Mouse (Mus musculus) embryonic fibroblast, embryonic 13.5 days (primary cell): ENCODE measurements around the gene Speg.

Experiments used
- CTCF ChIP-seq: IDR thresholded peaks from 2 replicates; pipeline ENCODE4 v1.5.1; 2011; ENCODE audit warnings: mild to moderate bottlenecking, control low read depth, low read length, moderate library complexity, borderline replicate concordance; ENCODE audit not compliant: insufficient read depth
- POLR2A ChIP-seq: IDR thresholded peaks from 2 replicates; pipeline ENCODE4 v1.6.1; 2011; ENCODE audit warnings: low read depth, mild to moderate bottlenecking, control low read depth, low read length, moderate library complexity

GRCm38 (mm10) chr1:75361750-75362149 is 13.3 kb upstream of the Speg start:
- TF ChIP-seq CTCF (no peak), POLR2A (no peak)
